Mouse (Mus musculus) hindbrain, embryonic 14.5 days (tissue): ENCODE measurements at regions not wholly inside any gene's neighbourhood (a gene's known extent, or its start where the extent isn't known, plus 50 kb on each side); places are given as distances from the start of the nearest gene placed in this dataset.

Source experiments
- ATAC-seq: fragments of 200-750 bp; cut with Nextera tagmentation; 2 replicates; pipeline ENCODE4 v1.8.0; 2017; ENCODE audit warnings: moderate number of reproducible peaks, mild to moderate bottlenecking, moderate TSS enrichment, moderate library complexity; ENCODE audit not compliant: low FRiP score
- DNase-seq: peaks from one replicate; pipeline ENCODE4 v3.0.0-alpha.2; 2015; ENCODE audit warnings: low spot score
- H3K27ac ChIP-seq: fragments of 300-500 bp; sonication (generic); 2 replicates; pipeline ENCODE4 v1.5.1; 2014; ENCODE audit warnings: mild to moderate bottlenecking, moderate library complexity
- H3K27me3 ChIP-seq: fragments of 300-500 bp; sonication (generic); 2 replicates; pipeline ENCODE4 v1.6.1; 2014; ENCODE audit warnings: mild to moderate bottlenecking, low read length, mixed read lengths; ENCODE audit not compliant: control insufficient read depth, insufficient read depth
- H3K36me3 ChIP-seq: fragments of 300-500 bp; sonication (generic); replicated peaks from 2 replicates; pipeline ENCODE4 v1.6.1; 2014; ENCODE audit not compliant: control insufficient read depth, insufficient read depth
- H3K4me1 ChIP-seq: fragments of 300-500 bp; sonication (generic); replicated peaks from 2 replicates; pipeline ENCODE4 v1.6.1; 2014; ENCODE audit warnings: antibody characterized with exemption, low read length, mixed read lengths; ENCODE audit not compliant: control insufficient read depth, insufficient read depth
- H3K4me2 ChIP-seq: fragments of 300-500 bp; sonication (generic); replicated peaks from 2 replicates; pipeline ENCODE4 v1.6.1; 2014; ENCODE audit warnings: mild to moderate bottlenecking, moderate library complexity
- H3K4me3 ChIP-seq: fragments of 300-500 bp; sonication (generic); replicated peaks from 2 replicates; pipeline ENCODE4 v1.5.1; 2014; ENCODE audit warnings: mild to moderate bottlenecking, low read length
- H3K9ac ChIP-seq: fragments of 300-500 bp; sonication (generic); 2 replicates; pipeline ENCODE4 v1.6.1; 2014
- H3K9me3 ChIP-seq: fragments of 300-500 bp; sonication (generic); 2 replicates; pipeline ENCODE4 v1.6.1; 2016; ENCODE audit warnings: low read length; ENCODE audit not compliant: control insufficient read depth
- WGBS: fragments of 180-500 bp; shearing (Covaris S2); extraction: QIAGEN DNeasy Blood & Tissue Kit; methylation state at CpG from one replicate; pipeline ENCODE4 v1.1.7; 2014; 5-methylcytosine and 5-hydroxymethylcytosine counted together

DNA sequence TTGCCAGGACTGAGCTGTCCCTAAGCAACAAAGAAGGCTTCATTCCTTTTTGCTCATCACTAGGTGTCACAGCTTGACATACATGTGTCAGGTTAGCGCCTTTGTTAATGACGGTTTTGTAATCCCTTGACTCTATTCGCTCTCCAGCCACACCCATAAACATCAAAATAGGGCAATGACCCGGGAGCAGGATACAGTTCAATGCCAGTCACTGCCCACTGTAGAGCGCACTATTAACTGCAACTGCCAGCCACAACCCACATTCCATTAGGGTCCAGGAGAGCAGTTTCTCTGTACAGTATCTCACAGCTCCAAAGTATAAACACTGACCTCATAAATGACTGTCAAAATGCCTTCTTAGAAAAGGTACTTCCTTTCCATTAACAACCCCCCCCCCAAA is 163.5 kb upstream of the Nfe2l3 start:
- H3K36me3 ChIP-seq = no peaks in the 10 kb centered on the region
- ATAC-seq (no peak), DNase-seq (no peak)
- H3K9ac ChIP-seq = no peak overlapping the region
- peak overlapping the region; percentile 98; the same call in 1 of the 2 replicates for H3K4me2 ChIP-seq
- peaks cover 10% of the 10 kb centered on the region for H3K4me1 ChIP-seq
- no peak overlapping the region for H3K27ac ChIP-seq
- H3K4me3 ChIP-seq = no peak overlapping the region
- peaks cover 20% of the 10 kb centered on the region for H3K27me3 ChIP-seq
- 83% methylated on average over 5 of the region's 5 CpGs for WGBS
- no peaks in the 10 kb centered on the region for H3K9me3 ChIP-seq

DNA sequence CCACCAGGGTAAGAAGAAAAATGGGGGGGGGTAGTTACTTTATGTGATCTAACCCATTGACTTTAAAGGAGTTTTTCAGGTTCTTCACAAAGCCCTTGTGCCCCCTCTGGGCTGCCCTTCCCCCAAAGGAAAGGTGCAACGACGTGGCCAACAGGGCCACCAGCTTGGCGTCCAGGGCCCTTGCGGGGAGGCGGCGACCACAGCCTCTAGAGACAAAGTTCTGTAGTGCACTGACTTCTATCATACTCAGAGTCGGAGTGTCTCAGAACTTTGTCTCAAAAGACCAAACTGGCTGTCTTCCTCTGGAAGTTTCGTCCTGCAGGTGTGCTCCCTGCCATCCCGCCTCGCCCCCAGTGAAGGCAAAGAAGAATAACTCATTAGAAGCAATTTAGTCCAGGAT is 162.9 kb upstream of the Nfe2l3 start:
- Histone ChIP-seq H3K4me2 (peak overlapping the region; percentile 98), H3K4me1 (peaks cover 10% of the 10 kb centered on the region), H3K36me3 (no peaks in the 10 kb centered on the region), H3K9me3 (no peaks in the 10 kb centered on the region), H3K4me3 (peak overlapping the region; percentile 64), H3K9ac (no peak overlapping the region), H3K27ac (no peak overlapping the region), H3K27me3 (peaks cover 20% of the 10 kb centered on the region)
- 28% methylated on average over 10 of the region's 10 CpGs for WGBS
- no peak for DNase-seq
- no peak for ATAC-seq

GRCm38 (mm10) chr6:51270216-51271127 is 162.0 kb upstream of the Nfe2l3 start:
- peak overlapping the region; percentile 60 for H3K9ac ChIP-seq
- H3K36me3 ChIP-seq = no peaks in the 10 kb centered on the region
- peaks cover 10% of the 10 kb centered on the region for H3K4me1 ChIP-seq
- peak overlapping the region; percentile 64 for H3K4me3 ChIP-seq
- peak; percentile 84 for ATAC-seq
- no peak overlapping the region for H3K27ac ChIP-seq
- peak overlapping the region; percentile 98 for H3K4me2 ChIP-seq
- WGBS = under 1% methylated on average over 80 of the region's 80 CpGs
- peak; percentile 76 for DNase-seq
- H3K27me3 ChIP-seq = peaks cover 20% of the 10 kb centered on the region
- no peaks in the 10 kb centered on the region for H3K9me3 ChIP-seq

GRCm38 (mm10) chr6:51271128-51271480 is 161.4 kb upstream of the Nfe2l3 start:
- Histone ChIP-seq H3K4me1 (peaks cover 10% of the 10 kb centered on the region), H3K4me2 (peak overlapping the region; percentile 98)

DNA sequence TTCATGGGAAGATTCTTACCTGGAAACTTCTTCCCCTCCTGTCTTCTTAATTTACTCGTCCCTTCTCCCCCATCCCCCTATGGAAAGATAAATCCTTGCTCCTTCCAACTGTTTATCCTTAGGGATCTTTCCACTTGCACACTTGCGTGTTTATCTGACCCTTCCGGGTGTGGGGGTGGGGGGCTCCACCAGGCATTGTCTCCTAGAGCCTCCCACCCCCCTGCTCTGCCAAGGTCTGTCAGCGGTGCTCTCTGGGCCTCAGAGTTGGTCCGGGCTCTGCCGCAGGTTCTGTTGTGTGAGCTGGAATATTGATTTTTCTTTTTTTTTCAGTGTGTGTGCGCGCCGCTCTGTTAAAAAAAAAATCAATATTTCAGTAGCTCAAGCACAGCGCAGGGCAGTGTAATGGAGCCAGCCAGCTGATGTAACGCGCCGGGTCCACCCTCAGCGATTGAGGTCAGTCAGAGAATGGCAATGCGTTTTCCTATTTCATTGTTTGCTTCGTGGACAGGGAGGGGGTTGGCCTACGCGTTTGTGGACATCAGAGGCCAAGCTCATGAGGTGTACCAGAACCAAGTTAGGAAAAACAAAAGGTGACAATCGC is 160.2 kb upstream of the Nfe2l3 start:
- Histone ChIP-seq H3K4me3 (no peak overlapping the region), H3K9ac (no peak overlapping the region), H3K27ac (peak overlapping the region; percentile 71; the same call in 1 of the 2 replicates), H3K4me1 (peaks cover 10% of the 10 kb centered on the region), H3K36me3 (no peaks in the 10 kb centered on the region), H3K9me3 (no peaks in the 10 kb centered on the region), H3K27me3 (peaks cover 20% of the 10 kb centered on the region), H3K4me2 (no peak overlapping the region)
- ATAC-seq = 0 out of 2 replicates have a peak, but pooled peaks have one; percentile 24
- no peak for DNase-seq
- WGBS = 77% methylated on average over 19 of the region's 19 CpGs

More at GRCm38 (mm10) chr6:51271128-51271480, 161.4 kb upstream of the Nfe2l3 start:
- Histone ChIP-seq H3K9ac (peak overlapping the region; percentile 60), H3K36me3 (no peaks in the 10 kb centered on the region), H3K9me3 (no peaks in the 10 kb centered on the region), H3K27ac (peak overlapping the region; percentile 71; the same call in 1 of the 2 replicates), H3K4me3 (peak overlapping the region; percentile 64), H3K27me3 (peaks cover 20% of the 10 kb centered on the region)
- ATAC-seq (no peak; the same call in 1 of the 2 replicates), DNase-seq (peak; percentile 38)
- WGBS = 3% methylated on average over 17 of the region's 17 CpGs

- ATAC-seq (no peak), DNase-seq (no peak)
- Histone ChIP-seq H3K27me3 (no peaks in the 10 kb centered on the region), H3K4me3 (no peak overlapping the region), H3K9ac (no peak overlapping the region), H3K9me3 (no peaks in the 10 kb centered on the region), H3K36me3 (no peaks in the 10 kb centered on the region), H3K4me1 (no peaks in the 10 kb centered on the region), H3K27ac (no peak overlapping the region), H3K4me2 (no peak overlapping the region)
- 89% methylated on average over 10 of the region's 10 CpGs for WGBS
Measured at GRCm38 (mm10) chr6:51279491-51279890, 153.0 kb upstream of the Nfe2l3 start.

DNA sequence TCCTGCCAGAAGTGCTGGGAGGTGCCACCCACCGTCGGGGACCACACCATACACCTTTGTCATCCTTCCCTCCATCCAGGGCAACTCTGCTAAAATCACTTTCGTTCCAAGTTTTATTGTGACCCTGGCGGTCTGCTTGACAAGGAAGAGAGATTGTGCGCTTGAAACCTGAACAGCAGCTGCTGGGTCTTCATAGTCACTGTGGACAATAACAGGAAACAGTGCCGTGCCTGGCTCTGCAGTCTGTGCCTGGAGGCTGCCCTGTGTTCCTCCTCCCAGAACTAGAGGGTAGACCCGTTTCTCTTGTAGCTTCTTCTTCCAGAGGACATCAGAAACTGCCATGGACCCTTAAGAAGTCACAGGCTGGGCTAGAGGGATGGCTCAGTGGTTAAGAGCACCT is 152.2 kb upstream of the Nfe2l3 start:
- 83% methylated on average over 7 of the region's 7 CpGs for WGBS
- no peak overlapping the region for H3K27ac ChIP-seq
- H3K4me3 ChIP-seq = no peak overlapping the region
- no peaks in the 10 kb centered on the region for H3K36me3 ChIP-seq
- H3K9ac ChIP-seq = no peak overlapping the region
- no peaks in the 10 kb centered on the region for H3K9me3 ChIP-seq
- H3K4me2 ChIP-seq = no peak overlapping the region
- H3K27me3 ChIP-seq = no peaks in the 10 kb centered on the region
- no peaks in the 10 kb centered on the region for H3K4me1 ChIP-seq
- ATAC-seq (no peak), DNase-seq (no peak)

GRCm38 (mm10) chr6:51283916-51284706 is 148.4 kb upstream of the Nfe2l3 start:
- H3K9me3 ChIP-seq = no peaks in the 10 kb centered on the region
- no peak overlapping the region for H3K4me3 ChIP-seq
- H3K9ac ChIP-seq = no peak overlapping the region
- no peaks in the 10 kb centered on the region for H3K27me3 ChIP-seq
- no peak overlapping the region for H3K27ac ChIP-seq
- DNase-seq = no peak
- no peaks in the 10 kb centered on the region for H3K4me1 ChIP-seq
- 89% methylated on average over 11 of the region's 11 CpGs for WGBS
- H3K36me3 ChIP-seq = no peaks in the 10 kb centered on the region
- no peak for ATAC-seq
- no peak overlapping the region for H3K4me2 ChIP-seq

GRCm38 (mm10) chr6:51284881-51285280 is 147.6 kb upstream of the Nfe2l3 start:
- 83% methylated on average over 9 of the region's 9 CpGs for WGBS
- no peak for ATAC-seq
- no peak overlapping the region for H3K4me3 ChIP-seq
- H3K9ac ChIP-seq = no peak overlapping the region
- H3K27me3 ChIP-seq = no peaks in the 10 kb centered on the region
- no peak for DNase-seq
- H3K36me3 ChIP-seq = no peaks in the 10 kb centered on the region
- no peaks in the 10 kb centered on the region for H3K9me3 ChIP-seq
- no peak overlapping the region for H3K4me2 ChIP-seq
- H3K4me1 ChIP-seq = no peaks in the 10 kb centered on the region
- H3K27ac ChIP-seq = no peak overlapping the region
